Mouse (Mus musculus) 3T3-L1 (cell line): ENCODE data around the gene Tesk1.

Experiments used
- DNase-seq: peaks from one replicate; pipeline ENCODE4 v3.0.0-alpha.2; 2015; ENCODE audit warnings: low read depth, low spot score

Gene Tesk1

DNA sequence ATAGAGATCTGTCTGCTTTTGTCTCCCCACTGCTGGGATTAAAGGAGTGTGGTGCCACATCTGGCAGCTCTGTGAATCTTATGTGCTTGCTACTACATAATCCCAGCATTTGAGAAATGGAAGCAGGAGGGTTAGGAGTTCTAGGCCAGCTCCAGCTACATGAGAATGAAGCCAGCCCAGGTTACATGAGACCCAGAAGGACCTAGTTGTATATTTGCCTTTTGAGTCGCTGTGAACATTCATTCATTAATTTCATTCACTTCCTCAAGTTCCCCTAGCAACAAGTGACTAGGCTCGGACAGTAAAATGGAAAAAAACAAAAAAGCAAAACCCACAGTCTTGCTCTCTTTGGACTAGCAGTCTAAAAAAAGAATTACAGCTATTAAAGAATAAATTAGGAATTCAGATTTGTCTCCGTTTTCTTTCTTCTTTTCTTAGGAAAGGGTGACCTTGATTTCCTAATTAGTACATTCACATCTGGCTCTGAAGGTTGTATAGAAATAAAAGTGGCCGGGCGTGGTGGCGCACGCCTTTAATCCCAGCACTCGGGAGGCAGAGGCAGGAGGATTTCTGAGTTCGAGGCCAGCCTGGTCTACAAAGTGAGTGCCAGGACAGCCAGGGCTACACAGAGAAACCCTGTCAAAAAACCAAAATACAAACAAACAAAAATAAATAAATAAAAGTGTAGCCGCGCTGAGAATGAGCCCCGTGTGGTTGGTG is 50.5 kb downstream of the Tesk1 start:
- peak; percentile 39 for DNase-seq

GRCm38 (mm10) chr4:43492821-43493185 is 51.1 kb downstream of the Tesk1 start, which contains the start of gene Ccdc107:
Gene Ccdc107 (plus strand): TSS chr4:43492900.
- DNase-seq = peak; percentile 93

DNA sequence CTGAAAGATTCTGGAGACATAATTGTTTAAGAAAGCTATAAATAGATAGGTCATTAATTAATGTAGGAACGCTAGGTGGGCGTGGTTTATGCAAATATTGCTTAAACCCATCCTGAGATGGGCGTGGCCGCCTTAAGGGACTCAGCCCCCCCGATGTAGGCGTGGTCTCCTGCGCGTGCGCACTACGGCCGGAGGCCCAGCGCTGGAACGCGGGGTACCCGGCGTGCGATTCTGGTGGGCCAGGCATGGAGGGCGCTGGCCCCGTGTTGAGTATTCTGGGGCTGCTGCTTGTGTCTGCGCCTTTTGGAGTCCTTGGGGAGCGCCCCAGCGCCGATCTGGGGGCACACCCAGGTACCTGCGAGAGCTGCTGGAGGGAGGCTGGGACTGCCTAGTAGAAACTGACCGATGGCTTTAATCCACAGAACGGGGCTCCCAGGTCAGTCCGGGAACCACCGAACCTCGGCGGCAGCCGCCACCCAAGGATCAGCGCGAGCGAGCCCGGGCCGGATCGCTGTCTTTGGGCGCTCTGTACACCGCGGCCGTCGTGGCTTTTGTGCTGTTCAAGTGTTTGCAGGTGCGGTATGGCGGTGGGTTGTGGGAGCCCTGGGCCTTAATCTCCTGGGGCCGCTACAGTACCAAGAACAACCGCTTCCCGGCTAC is 51.6 kb downstream of the Tesk1 start:
- peak; percentile 88 for DNase-seq

GRCm38 (mm10) chr4:43493846-43494240 is 52.1 kb downstream of the Tesk1 start:
- peak; percentile 37 for DNase-seq

- no peak for DNase-seq
Measured at GRCm38 (mm10) chr4:43496587-43496986, 54.8 kb downstream of the Tesk1 start.

DNA sequence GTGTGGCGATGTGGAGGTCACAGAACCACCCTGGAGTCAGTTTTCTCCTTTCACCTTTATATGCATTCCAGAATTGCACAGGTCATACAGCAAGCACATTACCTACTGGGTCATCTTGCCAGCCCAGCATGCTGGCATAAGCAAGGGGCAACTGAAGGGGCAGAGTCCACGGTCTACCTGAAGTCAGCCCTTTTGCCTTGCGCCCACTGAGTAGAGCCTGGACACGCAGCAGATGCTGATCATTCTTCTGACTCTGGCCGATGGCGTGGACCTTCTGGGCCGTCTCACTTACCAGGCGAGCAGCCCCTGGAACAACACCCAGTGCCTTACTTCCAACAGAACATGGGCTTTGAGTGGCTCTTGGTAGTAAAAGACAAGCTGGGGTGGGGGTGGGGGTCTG is 55.7 kb downstream of the Tesk1 start:
- no peak for DNase-seq
